13 mouse cellular contexts compared by ENCODE assay signal in genomic region chr6:146190006-146190405, GRCm38 (mm10).
DNase-seq lines count a peak whose midpoint lies in the region; ATAC-seq and TF ChIP-seq lines count a peak whose summit lies in the region.
"Had no signal": no experiment of that assay in that cellular context is flagged by ENCODE, and none has a peak within 500 bp of the region (broad histone marks: within the 10 kb centered on the region; RNA-seq: fewer than 3 reads in every experiment).

No protein-coding gene starts in this region.

- no peak overlapping the region for H3K4me2 ChIP-seq in liver, postnatal 0 days (ENCODE audit: low read depth, low read length)
- H3K4me2 ChIP-seq in limb, embryonic 13.5 days (replicated peaks) = peak overlapping the region; percentile 51
- H3K4me2 ChIP-seq in heart, embryonic 11.5 days = no peak overlapping the region
- H3K4me2 ChIP-seq: liver, embryonic 11.5 days had no signal

- DNase-seq in heart, adult 11 months = peak; percentile 88
- no peak for DNase-seq in heart, postnatal 4 days
- DNase-seq in liver, postnatal 0 days = peak; percentile 6
- no peak for DNase-seq in liver
- DNase-seq in embryo, embryonic 10.5 days (ENCODE audit: low spot score) = peak; percentile 65
- DNase-seq: cerebellum, adult 8-10 months; heart, adult 18-20 months; heart, postnatal 14 days; thymus, postnatal 25 days had no signal

- no peak overlapping the region for H3K9ac ChIP-seq in liver, postnatal 0 days (replicated peaks)
- no peak overlapping the region for H3K9ac ChIP-seq in limb, embryonic 13.5 days
- no peak overlapping the region for H3K9ac ChIP-seq in heart, embryonic 11.5 days (ENCODE audit: low read depth, low read length)

- TF ChIP-seq EP300 in liver, postnatal 0 days (IDR thresholded peaks at IDR 0.05; ENCODE audit: low read depth) = no peak

- H3K4me3 ChIP-seq in liver, postnatal 0 days (ENCODE audit: low read depth, low read length) = no peak overlapping the region
- 0 out of 2 replicates have a peak overlapping the region, but pooled peaks have one; percentile 1 for H3K4me3 ChIP-seq in limb, embryonic 13.5 days
- H3K4me3 ChIP-seq in heart, embryonic 11.5 days (ENCODE audit: low read depth, low read length) = no peak overlapping the region

- H3K4me1 ChIP-seq in liver, postnatal 0 days (ENCODE audit: insufficient read depth) = no peaks in the 10 kb centered on the region
- peaks cover 17% of the 10 kb centered on the region for H3K4me1 ChIP-seq in limb, embryonic 13.5 days
- H3K4me1 ChIP-seq in heart, embryonic 11.5 days (ENCODE audit: control insufficient read depth, insufficient read depth, low read length) = no peaks in the 10 kb centered on the region

- H3K36me3 ChIP-seq in liver, postnatal 0 days (replicated peaks; ENCODE audit: insufficient read depth, low read length) = peaks cover 19% of the 10 kb centered on the region
- peaks cover 5% of the 10 kb centered on the region for H3K36me3 ChIP-seq in limb, embryonic 13.5 days
- 0 out of 2 replicates have a peak, but pooled peaks cover 6% of the 10 kb centered on the region for H3K36me3 ChIP-seq in heart, embryonic 11.5 days (ENCODE audit: control insufficient read depth, insufficient read depth, low read length)

- TF ChIP-seq CTCF in liver, postnatal 0 days (IDR thresholded peaks at IDR 0.05; ENCODE audit: low read depth) = no peak

- H3K9me3 ChIP-seq in liver, postnatal 0 days (ENCODE audit: low read length) = no peaks in the 10 kb centered on the region
- peaks cover 11% of the 10 kb centered on the region; the same call in 1 of the 2 replicates for H3K9me3 ChIP-seq in limb, embryonic 13.5 days
- no peaks in the 10 kb centered on the region; the same call in 1 of the 2 replicates for H3K9me3 ChIP-seq in heart, embryonic 11.5 days (replicated peaks; ENCODE audit: control insufficient read depth, low read length)

- H3K27ac ChIP-seq in liver, postnatal 0 days (ENCODE audit: low read depth) = no peak overlapping the region
- H3K27ac ChIP-seq in limb, embryonic 13.5 days = no peak overlapping the region
- H3K27ac ChIP-seq in heart, embryonic 11.5 days (ENCODE audit: low read depth, low read length) = no peak overlapping the region

- no peaks in the 10 kb centered on the region for H3K27me3 ChIP-seq in liver, postnatal 0 days (ENCODE audit: insufficient read depth, low read length)
- no peaks in the 10 kb centered on the region for H3K27me3 ChIP-seq in limb, embryonic 13.5 days
- H3K27me3 ChIP-seq in heart, embryonic 11.5 days (ENCODE audit: control insufficient read depth, insufficient read depth, low read length) = no peaks in the 10 kb centered on the region

- no peak for ATAC-seq in liver, postnatal 0 days
- peak; percentile 83; the same call in 1 of the 2 replicates for ATAC-seq in limb, embryonic 13.5 days (ENCODE audit: low FRiP score, low read depth)
- ATAC-seq in megakaryocyte-erythroid progenitor cell, adult 5-6 weeks (replicated peaks; ENCODE audit: low FRiP score, low TSS enrichment, poor library complexity, severe bottlenecking) = no peak
- ATAC-seq in heart, embryonic 11.5 days (replicated peaks; ENCODE audit: insufficient number of reproducible peaks, low FRiP score, low TSS enrichment) = no peak

- 79% methylated on average over 8 of the region's 8 CpGs for WGBS in liver, postnatal 0 days (ENCODE audit: insufficient replicate concordance)
- 21% methylated on average over 8 of the region's 8 CpGs for WGBS in limb, embryonic 13.5 days
- WGBS in heart, embryonic 11.5 days (ENCODE audit: insufficient replicate concordance) = 65% methylated on average over 8 of the region's 8 CpGs

Comparison
In these comparisons a context has a peak if more than half of its experiments do, and no peak if none do; other contexts are left out.
1. DNase-seq: peak in heart, adult 11 months (single experiment), liver, postnatal 0 days (single experiment) and embryo, embryonic 10.5 days (single experiment); none in heart, postnatal 4 days (single experiment) and liver (single experiment).